Mouse (Mus musculus) hindbrain, embryonic 11.5 days (tissue): ENCODE measurements around the gene Rcan1. TPM values are rescaled to one million over a fixed set of nuclear protein-coding genes. Genes with fewer than 3 reads are reported as not detected.
A peak's percentile ranks its signal among the peaks of the same experiment; 100 is the strongest.

Source experiments
- ATAC-seq: fragments of 200-750 bp; cut with Nextera tagmentation; 2 replicates; pipeline ENCODE4 v1.8.0; 2017; ENCODE audit warnings: mild to moderate bottlenecking, moderate TSS enrichment, moderate library complexity; ENCODE audit not compliant: low FRiP score
- DNase-seq: peaks from one replicate; pipeline ENCODE4 v3.0.0-alpha.2; 2015; ENCODE audit warnings: low spot score
- H3K27ac ChIP-seq: fragments of 300-500 bp; sonication (generic); 2 replicates; pipeline ENCODE4 v1.5.1; 2014; ENCODE audit warnings: mild to moderate bottlenecking, low read depth, low read length
- H3K27me3 ChIP-seq: fragments of 300-500 bp; sonication (generic); 2 replicates; pipeline ENCODE4 v1.6.1; 2014; ENCODE audit warnings: mild to moderate bottlenecking, low read length, moderate library complexity, mixed read lengths; ENCODE audit not compliant: control insufficient read depth, insufficient read depth
- H3K36me3 ChIP-seq: fragments of 300-500 bp; sonication (generic); 2 replicates; pipeline ENCODE4 v1.6.1; 2014; ENCODE audit warnings: mild to moderate bottlenecking, low read length, moderate library complexity, mixed read lengths; ENCODE audit not compliant: control insufficient read depth, insufficient read depth
- H3K4me1 ChIP-seq: fragments of 300-500 bp; sonication (generic); replicated peaks from 2 replicates; pipeline ENCODE4 v1.6.1; 2014; ENCODE audit warnings: low read length, mixed read lengths; ENCODE audit not compliant: control insufficient read depth, insufficient read depth
- H3K4me2 ChIP-seq: fragments of 300-500 bp; sonication (generic); replicated peaks from 2 replicates; pipeline ENCODE4 v1.6.1; 2014; ENCODE audit warnings: mild to moderate bottlenecking, low read depth, low read length
- H3K4me3 ChIP-seq: fragments of 300-500 bp; sonication (generic); 2 replicates; pipeline ENCODE4 v1.5.1; 2014; ENCODE audit warnings: low read depth, low read length
- H3K9ac ChIP-seq: fragments of 300-500 bp; sonication (generic); 2 replicates; pipeline ENCODE4 v1.6.1; 2014; ENCODE audit warnings: low read depth, low read length
- H3K9me3 ChIP-seq: fragments of 300-500 bp; sonication (generic); 2 replicates; pipeline ENCODE4 v1.6.1; 2016; ENCODE audit warnings: low read length; ENCODE audit not compliant: control insufficient read depth
- WGBS: fragments of 180-500 bp; shearing (Covaris S2); extraction: QIAGEN DNeasy Blood & Tissue Kit; methylation state at CpG from one replicate; pipeline ENCODE4 v1.1.7; 2014; 5-methylcytosine and 5-hydroxymethylcytosine counted together
- polyA plus RNA-seq: library from polyadenylated mRNA; unstranded; fragments of >200 nt; fragmentation: Nextera tagmentation; extraction: Ambion mirVana; gene quantifications from 2 replicates; pipeline ENCODE4 v1.2.1, GENCODE M21; 2014

The Rcan1 gene
- polyA plus RNA-seq, 1 experiment from 2014 or later: 39.3 TPM

GRCm38 (mm10) chr16:92485436-92485835, 14.8 kb upstream of the Rcan1 start, which contains the start of gene Clic6:
TSS of gene Clic6 (plus strand) at chr16:92485736.
- ATAC-seq (no peak), DNase-seq (no peak)
- Histone ChIP-seq H3K4me2 (no peak within 1 kb of the TSS), H3K4me1 (no peaks in the 10 kb centered on the region), H3K4me3 (no peak within 1 kb of the TSS), H3K9ac (no peak within 1 kb of the TSS), H3K36me3 (no peaks in the 10 kb centered on the region), H3K9me3 (no peaks in the 10 kb centered on the region), H3K27me3 (no peaks in the 10 kb centered on the region), H3K27ac (no peak within 1 kb of the TSS)
- WGBS: 81% methylated on average over 5 of the region's 5 CpGs

GRCm38 (mm10) chr16:92478561-92479150, 8.0 kb upstream of the Rcan1 start:
- Histone ChIP-seq H3K36me3 (no peaks in the 10 kb centered on the region), H3K4me1 (no peaks in the 10 kb centered on the region), H3K9ac (no peak overlapping the region), H3K27me3 (peaks cover 4% of the 10 kb centered on the region), H3K27ac (no peak overlapping the region), H3K4me3 (peak overlapping the region; percentile 16; the same call in 1 of the 2 replicates), H3K9me3 (no peaks in the 10 kb centered on the region), H3K4me2 (peak overlapping the region; percentile 44)
- DNase-seq: peak; percentile 78
- WGBS: 12% methylated on average over 21 of the region's 23 CpGs
- no peak for ATAC-seq

GRCm38 (mm10) chr16:92475093-92475860, 4.6 kb upstream of the Rcan1 start:
- 67% methylated on average over 24 of the region's 25 CpGs for WGBS
- DNase-seq (no peak), ATAC-seq (no peak)
- Histone ChIP-seq H3K27ac (no peak overlapping the region), H3K9me3 (no peaks in the 10 kb centered on the region), H3K4me2 (no peak overlapping the region), H3K4me3 (no peak overlapping the region), H3K36me3 (no peaks in the 10 kb centered on the region), H3K27me3 (peaks cover 4% of the 10 kb centered on the region), H3K9ac (no peak overlapping the region), H3K4me1 (no peaks in the 10 kb centered on the region)

GRCm38 (mm10) chr16:92472898-92473297, 2.2 kb upstream of the Rcan1 start:
- WGBS: 91% methylated on average over 3 of the region's 3 CpGs
- Histone ChIP-seq H3K4me3 (no peak overlapping the region), H3K27me3 (no peaks in the 10 kb centered on the region), H3K9me3 (no peaks in the 10 kb centered on the region), H3K36me3 (no peaks in the 10 kb centered on the region), H3K4me2 (no peak overlapping the region), H3K9ac (no peak overlapping the region), H3K27ac (no peak overlapping the region), H3K4me1 (no peaks in the 10 kb centered on the region)
- DNase-seq: no peak
- ATAC-seq: no peak

- H3K9ac ChIP-seq: no peak overlapping the region
- no peak overlapping the region for H3K27ac ChIP-seq
- H3K9me3 ChIP-seq: no peaks in the 10 kb centered on the region
- WGBS: 71% methylated on average over 14 of the region's 14 CpGs
- no peak overlapping the region for H3K4me2 ChIP-seq
- DNase-seq: no peak
- no peaks in the 10 kb centered on the region for H3K4me1 ChIP-seq
- H3K27me3 ChIP-seq: no peaks in the 10 kb centered on the region
- no peak for ATAC-seq
- H3K4me3 ChIP-seq: no peak overlapping the region
- no peaks in the 10 kb centered on the region for H3K36me3 ChIP-seq
Observed at GRCm38 (mm10) chr16:92468459-92468858, 2.2 kb downstream of the Rcan1 start.

GRCm38 (mm10) chr16:92467041-92467440, 3.6 kb downstream of the Rcan1 start:
- WGBS: 82% methylated on average over 5 of the region's 5 CpGs
- H3K4me3 ChIP-seq: no peak overlapping the region

GRCm38 (mm10) chr16:92465642-92466526, 4.8 kb downstream of the Rcan1 start:
- H3K27me3 ChIP-seq: no peaks in the 10 kb centered on the region
- DNase-seq (peak; percentile 98), ATAC-seq (peak; percentile 97)
- no peaks in the 10 kb centered on the region for H3K36me3 ChIP-seq
- H3K4me3 ChIP-seq: peak overlapping the region; percentile 88
- peak overlapping the region; percentile 84 for H3K9ac ChIP-seq
- H3K4me2 ChIP-seq: peak overlapping the region; percentile 85
- no peaks in the 10 kb centered on the region for H3K4me1 ChIP-seq
- H3K9me3 ChIP-seq: no peaks in the 10 kb centered on the region
- WGBS: under 1% methylated on average over 93 of the region's 94 CpGs
- H3K27ac ChIP-seq: peak overlapping the region; percentile 25; the same call in 1 of the 2 replicates

More at GRCm38 (mm10) chr16:92467041-92467440, 3.6 kb downstream of the Rcan1 start:
- Histone ChIP-seq H3K9ac (no peak overlapping the region), H3K4me2 (no peak overlapping the region), H3K4me1 (no peaks in the 10 kb centered on the region), H3K36me3 (no peaks in the 10 kb centered on the region), H3K27me3 (no peaks in the 10 kb centered on the region), H3K9me3 (no peaks in the 10 kb centered on the region), H3K27ac (no peak overlapping the region)
- ATAC-seq (no peak), DNase-seq (no peak)

GRCm38 (mm10) chr16:92465226-92465625, 5.4 kb downstream of the Rcan1 start:
- Histone ChIP-seq H3K9ac (peak overlapping the region; percentile 84), H3K4me3 (peak overlapping the region; percentile 88), H3K27me3 (no peaks in the 10 kb centered on the region), H3K27ac (no peak overlapping the region), H3K9me3 (no peaks in the 10 kb centered on the region), H3K4me2 (peak overlapping the region; percentile 85), H3K36me3 (no peaks in the 10 kb centered on the region), H3K4me1 (no peaks in the 10 kb centered on the region)
- 11% methylated on average over 10 of the region's 10 CpGs for WGBS
- DNase-seq (no peak), ATAC-seq (no peak)
